Mouse (Mus musculus) CD4-positive helper T cell, adult 2 months (primary cell): ENCODE results near the gene Timp3.

Source experiments
- DNase-seq: peaks from one replicate; pipeline ENCODE4 v3.0.0-alpha.2; 2012; ENCODE audit warnings: low read depth, missing footprints, low spot score

Gene Timp3

GRCm38 (mm10) chr10:86300293-86301116, at the start of gene Timp3:
Gene Timp3 (plus strand): TSS chr10:86300372.
- no peak for DNase-seq

GRCm38 (mm10) chr10:86256221-86256620, 44.0 kb upstream of the Timp3 start:
- no peak for DNase-seq

DNA sequence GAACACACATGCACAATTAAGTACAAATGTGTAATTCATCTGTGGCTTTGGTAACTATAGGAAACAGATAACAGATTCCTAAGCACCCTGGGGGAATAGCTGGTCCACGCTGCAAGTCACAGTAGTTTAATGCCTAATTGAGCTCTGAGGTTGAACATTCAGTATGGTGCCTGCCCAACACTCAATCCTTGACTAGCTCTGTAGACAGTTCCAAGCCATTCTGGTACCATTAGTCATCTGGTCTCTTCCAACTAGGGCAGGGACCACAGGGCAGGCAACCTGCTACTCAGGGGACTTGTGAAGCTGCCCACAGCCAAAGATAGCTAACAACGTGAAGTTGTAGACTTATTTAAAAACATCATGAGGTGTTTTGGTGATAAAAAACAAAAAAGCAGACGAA, 43.1 kb upstream of the Timp3 start:
- no peak for DNase-seq

DNA sequence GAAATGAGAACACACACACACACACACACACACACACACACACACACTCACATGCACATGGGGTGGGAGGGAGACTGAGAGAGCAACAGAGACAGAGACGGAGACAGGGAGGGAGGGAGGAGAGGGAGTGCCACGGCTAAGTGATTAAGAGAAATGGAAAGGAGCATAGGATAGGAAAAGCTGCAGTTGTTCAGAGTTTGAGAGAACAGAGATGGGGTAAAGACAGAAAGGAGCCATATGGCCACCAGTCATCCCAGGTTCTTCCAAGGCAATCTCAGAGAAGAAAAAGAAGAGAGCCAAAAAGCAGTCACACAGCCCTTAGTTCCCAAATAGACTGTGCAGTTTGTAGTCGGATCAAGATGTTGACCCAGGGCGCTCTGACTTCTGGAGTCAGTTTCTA, 42.1 kb upstream of the Timp3 start:
- DNase-seq, result no peak

GRCm38 (mm10) chr10:86258992-86259391, 41.2 kb upstream of the Timp3 start:
- no peak for DNase-seq

GRCm38 (mm10) chr10:86261725-86262124, 38.4 kb upstream of the Timp3 start:
- no peak for DNase-seq

DNA sequence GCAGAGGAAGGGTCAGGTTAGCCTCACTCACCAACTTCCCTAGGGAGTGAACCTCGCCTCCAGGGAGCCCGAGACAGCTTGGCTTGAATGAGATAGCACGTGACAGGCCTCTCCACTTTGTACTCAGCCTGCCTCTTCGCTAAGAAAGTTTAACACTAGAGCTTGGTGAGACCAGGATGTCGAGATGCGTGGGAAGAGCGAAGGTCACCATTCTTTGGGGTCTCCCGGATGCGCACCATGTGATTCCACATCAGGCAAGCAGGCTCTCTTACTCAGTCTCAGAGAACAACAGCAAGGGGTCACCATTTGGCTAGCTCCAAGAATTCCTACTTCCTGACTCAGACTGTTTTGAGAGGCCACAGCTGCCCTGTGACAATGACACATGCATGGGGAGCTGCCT, 35.6 kb upstream of the Timp3 start:
- DNase-seq, result no peak

GRCm38 (mm10) chr10:86270254-86270653, 29.9 kb upstream of the Timp3 start:
- DNase-seq, result no peak

GRCm38 (mm10) chr10:86272826-86273225, 27.3 kb upstream of the Timp3 start:
- DNase-seq, result no peak

DNA sequence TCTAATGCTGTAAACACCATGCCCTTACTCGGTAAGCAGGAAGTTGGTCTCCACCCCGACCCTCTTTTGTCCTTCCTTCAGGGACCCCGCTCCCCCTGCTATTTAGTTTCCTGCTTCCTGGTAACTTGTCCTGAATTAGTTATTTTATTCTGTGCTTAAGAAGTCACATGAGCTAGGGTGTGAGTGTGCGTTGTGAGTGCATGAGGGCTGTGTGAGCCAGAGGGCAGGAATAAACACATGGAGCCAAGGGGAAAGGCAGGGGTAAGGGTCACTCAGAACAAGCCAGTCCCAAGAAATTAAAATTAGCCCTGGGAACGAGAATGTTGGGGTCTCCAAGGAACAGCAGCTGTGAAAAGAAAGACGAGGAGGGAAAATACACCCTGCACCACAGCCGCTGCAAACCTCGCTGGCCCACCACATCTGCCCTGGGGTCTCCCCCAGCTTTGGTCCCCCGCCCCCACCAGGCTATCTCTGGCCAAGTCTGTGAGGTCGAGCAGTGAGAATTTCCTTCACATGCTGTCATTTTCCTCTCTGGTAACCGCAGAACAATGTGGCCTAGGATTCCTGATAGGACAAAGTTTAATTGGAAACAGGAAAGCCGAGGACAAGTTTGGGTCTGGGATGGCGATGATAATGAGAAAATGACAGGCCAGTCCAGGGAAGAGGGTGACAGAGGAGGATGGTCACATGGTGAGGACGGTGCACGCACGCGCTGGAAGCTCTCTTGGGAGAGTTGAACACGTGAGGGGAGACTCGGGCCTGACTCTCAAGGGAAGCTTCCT, 26.6 kb upstream of the Timp3 start:
- no peak for DNase-seq

GRCm38 (mm10) chr10:86275585-86275984, 24.6 kb upstream of the Timp3 start:
- DNase-seq, result no peak

GRCm38 (mm10) chr10:86277327-86277726, 22.8 kb upstream of the Timp3 start:
- DNase-seq, result no peak

- DNase-seq, result no peak
Measured at GRCm38 (mm10) chr10:86278481-86278880, 21.7 kb upstream of the Timp3 start.

- no peak for DNase-seq
Measured at GRCm38 (mm10) chr10:86279579-86280168, 20.5 kb upstream of the Timp3 start.

DNA sequence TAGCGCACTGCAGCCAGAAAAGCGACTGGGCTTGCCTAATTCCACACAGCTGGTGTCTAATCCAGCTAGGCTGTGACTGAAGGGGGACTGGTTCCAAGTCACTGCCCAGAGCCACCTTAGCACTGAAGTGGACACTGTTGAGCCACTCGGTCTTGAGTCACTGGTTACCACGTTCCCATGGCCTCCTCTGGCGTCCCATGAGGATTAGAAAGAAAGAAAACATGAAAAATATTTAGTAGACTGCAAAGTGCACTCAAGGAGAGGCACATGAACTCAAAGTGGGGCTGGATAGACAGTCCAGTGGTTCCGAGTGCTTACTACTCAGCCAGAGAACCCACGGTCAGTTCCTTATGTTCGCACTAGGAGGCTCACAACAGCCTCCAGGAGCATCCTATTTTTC, 18.9 kb upstream of the Timp3 start:
- DNase-seq, result no peak

GRCm38 (mm10) chr10:86286508-86286907, 13.7 kb upstream of the Timp3 start:
- no peak for DNase-seq

- no peak for DNase-seq
Measured at GRCm38 (mm10) chr10:86290109-86290771, 9.9 kb upstream of the Timp3 start.

- DNase-seq, result no peak
Measured at GRCm38 (mm10) chr10:86293880-86294279, 6.3 kb upstream of the Timp3 start.

DNA sequence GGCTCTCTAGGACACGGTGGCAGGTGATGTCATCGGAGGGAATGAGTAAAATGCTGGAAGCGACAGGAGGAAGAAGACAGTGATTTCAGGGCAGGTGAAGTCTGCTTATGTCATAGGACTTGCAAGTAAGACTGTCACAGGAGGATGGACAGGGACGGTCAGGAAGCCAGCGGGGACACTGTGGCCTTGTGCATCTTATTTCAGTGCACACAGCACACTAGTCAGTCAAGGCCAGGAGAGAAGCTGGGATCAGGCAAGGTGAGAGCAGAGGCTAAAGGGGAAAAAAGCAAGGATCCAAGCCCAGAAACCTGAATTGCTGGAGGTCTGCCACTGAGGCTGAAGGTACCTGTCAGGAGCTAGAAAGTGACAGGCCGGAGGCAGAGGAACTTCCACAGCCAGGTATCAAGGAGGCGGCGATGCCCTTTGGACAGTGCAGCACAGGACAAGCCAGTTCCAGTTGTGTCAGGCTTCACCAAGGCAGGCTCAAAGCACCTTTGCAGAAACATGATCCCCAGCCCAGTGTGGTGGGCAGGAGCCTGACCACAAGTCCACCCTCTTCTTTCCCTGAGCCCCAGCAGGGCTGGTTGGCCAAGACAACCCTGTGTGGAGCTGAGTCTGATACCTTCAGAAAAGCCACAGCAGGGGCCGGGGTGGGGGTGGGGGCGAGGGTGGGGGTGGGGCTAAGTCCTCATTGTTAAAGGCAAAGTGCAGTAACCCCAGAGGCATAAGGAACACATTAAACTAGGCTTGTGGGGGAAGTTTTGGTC, 5.4 kb upstream of the Timp3 start:
- DNase-seq, result no peak

- no peak for DNase-seq
Measured at GRCm38 (mm10) chr10:86295454-86296098, 4.6 kb upstream of the Timp3 start.

GRCm38 (mm10) chr10:86296111-86296510, 4.1 kb upstream of the Timp3 start:
- DNase-seq, result peak; percentile 36
